Mouse (Mus musculus): Measurements from ENCODE around the gene Hid1. TPM values are rescaled to one million over a fixed set of nuclear protein-coding genes. Genes with fewer than 3 reads are reported as not detected.
A peak's percentile ranks its signal among the peaks of the same experiment; 100 is the strongest.
"Not testable (repeated sequence)": the region's sequence is repeated elsewhere in the genome, so short reads cannot be mapped to it uniquely, and the experiment has no call there.

Gene Hid1
- polyA plus RNA-seq, 1 experiment from 2014 or later, result 7.6 TPM

- H3K27me3 ChIP-seq, result no peaks in the 10 kb centered on the region
- no peak for ATAC-seq (replicated peaks; ENCODE audit: insufficient number of reproducible peaks, insufficient read depth, low FRiP score, low read depth)
- no peaks in the 10 kb centered on the region for H3K9me3 ChIP-seq (replicated peaks)
- H3K9ac ChIP-seq, result no peak overlapping the region
- H3K4me3 ChIP-seq, result no peak overlapping the region
- no peak overlapping the region for H3K4me2 ChIP-seq
- H3K36me3 ChIP-seq, result peaks cover 18% of the 10 kb centered on the region; the same call in 1 of the 2 replicates
- peaks cover 8% of the 10 kb centered on the region for H3K4me1 ChIP-seq (replicated peaks)
- 85% methylated on average over 7 of the region's 7 CpGs for WGBS
- no peak overlapping the region for H3K27ac ChIP-seq
These were observed 23.8 kb upstream of the Hid1 start for GRCm38 (mm10) chr11:115391358-115391757.

GRCm38 (mm10) chr11:115386859-115387258, 19.3 kb upstream of the Hid1 start:
- not testable (repeated sequence) for H3K36me3 ChIP-seq; H3K9me3 ChIP-seq (replicated peaks); H3K27me3 ChIP-seq; H3K27ac ChIP-seq; ATAC-seq (replicated peaks; ENCODE audit: insufficient number of reproducible peaks, insufficient read depth, low FRiP score, low read depth); H3K4me3 ChIP-seq; H3K9ac ChIP-seq; H3K4me2 ChIP-seq
- H3K4me1 ChIP-seq (replicated peaks), result peaks cover 30% of the 10 kb centered on the region
- WGBS, result 82% methylated on average over 3 of the region's 3 CpGs

GRCm38 (mm10) chr11:115384587-115384986, 17.0 kb upstream of the Hid1 start:
- no peak overlapping the region for H3K4me3 ChIP-seq

GRCm38 (mm10) chr11:115383701-115384474, 16.3 kb upstream of the Hid1 start:
- Histone ChIP-seq H3K4me1 (replicated peaks) (peaks cover 34% of the 10 kb centered on the region), H3K4me2 (peak overlapping the region; percentile 93), H3K36me3 (no peaks in the 10 kb centered on the region), H3K27me3 (peaks cover 7% of the 10 kb centered on the region; the same call in 1 of the 2 replicates), H3K9ac (peak overlapping the region; percentile 19; the same call in 1 of the 2 replicates), H3K27ac (peak overlapping the region; percentile 58), H3K9me3 (replicated peaks) (no peaks in the 10 kb centered on the region), H3K4me3 (peak overlapping the region; percentile 80)
- whole genome bisulfite sequencing, result 47% methylated on average over 16 of the region's 16 CpGs
- no peak for ATAC-seq (replicated peaks; ENCODE audit: insufficient number of reproducible peaks, insufficient read depth, low FRiP score, low read depth)

More at GRCm38 (mm10) chr11:115384587-115384986, 17.0 kb upstream of the Hid1 start:
- Histone ChIP-seq H3K27me3 (peaks cover 7% of the 10 kb centered on the region; the same call in 1 of the 2 replicates), H3K9ac (no peak overlapping the region; the same call in 1 of the 2 replicates), H3K9me3 (replicated peaks) (no peaks in the 10 kb centered on the region), H3K4me2 (peak overlapping the region; percentile 93; the same call in 1 of the 2 replicates), H3K36me3 (no peaks in the 10 kb centered on the region), H3K4me1 (replicated peaks) (peaks cover 34% of the 10 kb centered on the region), H3K27ac (peak overlapping the region; percentile 58; the same call in 1 of the 2 replicates)
- ATAC-seq (replicated peaks; ENCODE audit: insufficient number of reproducible peaks, insufficient read depth, low FRiP score, low read depth), result no peak
- WGBS, result 64% methylated on average over 5 of the region's 5 CpGs

GRCm38 (mm10) chr11:115382891-115383290, 15.3 kb upstream of the Hid1 start:
- Histone ChIP-seq H3K9ac (peak overlapping the region; percentile 82; the same call in 1 of the 2 replicates), H3K4me1 (replicated peaks) (peaks cover 34% of the 10 kb centered on the region), H3K9me3 (replicated peaks) (no peaks in the 10 kb centered on the region), H3K4me3 (peak overlapping the region; percentile 80), H3K27ac (0 out of 2 replicates have a peak overlapping the region, but pooled peaks have one; percentile 58), H3K27me3 (peaks cover 7% of the 10 kb centered on the region; the same call in 1 of the 2 replicates), H3K4me2 (peak overlapping the region; percentile 93), H3K36me3 (no peaks in the 10 kb centered on the region)
- 23% methylated on average over 5 of the region's 5 CpGs for WGBS
- no peak for ATAC-seq (replicated peaks; ENCODE audit: insufficient number of reproducible peaks, insufficient read depth, low FRiP score, low read depth)

- under 1% methylated on average over 76 of the region's 76 CpGs for WGBS
- Histone ChIP-seq H3K27me3 (peaks cover 7% of the 10 kb centered on the region; the same call in 1 of the 2 replicates), H3K36me3 (no peaks in the 10 kb centered on the region), H3K4me3 (peak within 1 kb of the TSS; percentile 80), H3K27ac (peak within 1 kb of the TSS; percentile 83), H3K4me2 (peak within 1 kb of the TSS; percentile 93), H3K9ac (peak within 1 kb of the TSS; percentile 82), H3K9me3 (replicated peaks) (no peaks in the 10 kb centered on the region), H3K4me1 (replicated peaks) (peaks cover 34% of the 10 kb centered on the region)
- peak; percentile 90 for ATAC-seq (replicated peaks; ENCODE audit: insufficient number of reproducible peaks, insufficient read depth, low FRiP score, low read depth)
These were observed 14.4 kb upstream of the Hid1 start, which contains the start of gene Cdr2l for GRCm38 (mm10) chr11:115381743-115382539. Cdr2l (plus strand) TSS chr11:115381916.

- WGBS, result 15% methylated on average over 9 of the region's 9 CpGs
- Histone ChIP-seq H3K4me1 (replicated peaks) (peaks cover 34% of the 10 kb centered on the region), H3K9me3 (replicated peaks) (no peaks in the 10 kb centered on the region), H3K27ac (peak overlapping the region; percentile 69), H3K36me3 (no peaks in the 10 kb centered on the region), H3K4me3 (peak overlapping the region; percentile 80), H3K9ac (0 out of 2 replicates have a peak overlapping the region, but pooled peaks have one; percentile 22), H3K27me3 (peaks cover 7% of the 10 kb centered on the region; the same call in 1 of the 2 replicates), H3K4me2 (peak overlapping the region; percentile 93)
- ATAC-seq (replicated peaks; ENCODE audit: insufficient number of reproducible peaks, insufficient read depth, low FRiP score, low read depth), result no peak
These were observed 13.7 kb upstream of the Hid1 start for GRCm38 (mm10) chr11:115381276-115381675.

- H3K36me3 ChIP-seq, result no peaks in the 10 kb centered on the region
- peaks cover 19% of the 10 kb centered on the region for H3K27me3 ChIP-seq
- no peak overlapping the region for H3K4me2 ChIP-seq
- peaks cover 28% of the 10 kb centered on the region for H3K4me1 ChIP-seq (replicated peaks)
- no peak overlapping the region for H3K4me3 ChIP-seq
- ATAC-seq (replicated peaks; ENCODE audit: insufficient number of reproducible peaks, insufficient read depth, low FRiP score, low read depth), result no peak
- no peak overlapping the region for H3K9ac ChIP-seq
- no peaks in the 10 kb centered on the region for H3K9me3 ChIP-seq (replicated peaks)
- no peak overlapping the region for H3K27ac ChIP-seq
- WGBS, result 82% methylated on average over 7 of the region's 7 CpGs
These were observed 10.3 kb upstream of the Hid1 start for GRCm38 (mm10) chr11:115377854-115378253.

GRCm38 (mm10) chr11:115377254-115377653, 9.7 kb upstream of the Hid1 start:
- peaks cover 22% of the 10 kb centered on the region for H3K4me1 ChIP-seq (replicated peaks)
- peaks cover 22% of the 10 kb centered on the region for H3K27me3 ChIP-seq
- WGBS, result 81% methylated on average over 4 of the region's 4 CpGs
- no peaks in the 10 kb centered on the region for H3K9me3 ChIP-seq (replicated peaks)
- H3K36me3 ChIP-seq, result no peaks in the 10 kb centered on the region
- no peak overlapping the region for H3K9ac ChIP-seq
- ATAC-seq (replicated peaks; ENCODE audit: insufficient number of reproducible peaks, insufficient read depth, low FRiP score, low read depth), result no peak
- no peak overlapping the region for H3K4me3 ChIP-seq
- H3K4me2 ChIP-seq, result no peak overlapping the region
- H3K27ac ChIP-seq, result no peak overlapping the region

GRCm38 (mm10) chr11:115376722-115377121, 9.2 kb upstream of the Hid1 start:
- Histone ChIP-seq H3K9ac (no peak overlapping the region), H3K4me2 (no peak overlapping the region), H3K36me3 (no peaks in the 10 kb centered on the region), H3K4me1 (replicated peaks) (peaks cover 21% of the 10 kb centered on the region), H3K4me3 (no peak overlapping the region), H3K9me3 (replicated peaks) (no peaks in the 10 kb centered on the region), H3K27ac (no peak overlapping the region), H3K27me3 (peaks cover 27% of the 10 kb centered on the region)
- ATAC-seq (replicated peaks; ENCODE audit: insufficient number of reproducible peaks, insufficient read depth, low FRiP score, low read depth), result no peak
- WGBS, result 48% methylated on average over 7 of the region's 7 CpGs

All from heart, embryonic 15.5 days (tissue).